Mouse (Mus musculus) CH12.LX (cell line): Measurements from ENCODE around the gene Map2k1. TPM values are rescaled to one million over a fixed set of nuclear protein-coding genes. Genes with fewer than 3 reads are reported as not detected.

Source experiments
- DNase-seq: peaks from one replicate; pipeline ENCODE4 v3.0.0-alpha.2; 2013; ENCODE audit errors: extremely low read depth
- H3K27ac ChIP-seq: 2 replicates; pipeline ENCODE4 v1.5.1; 2012; ENCODE audit warnings: low read depth, mild to moderate bottlenecking, control low read depth, moderate library complexity; ENCODE audit not compliant: insufficient read depth
- H3K27me3 ChIP-seq: replicated peaks from 2 replicates; pipeline ENCODE3; 2012; ENCODE audit warnings: inconsistent platforms
- H3K36me3 ChIP-seq, 2 experiments: replicated peaks in 1 of 2; 2 replicates each; pipeline versions ENCODE3 to v1.6.1; 2012; ENCODE audit warnings: inconsistent platforms in 1 of 2, low read length in 1 of 2, mild to moderate bottlenecking in 1 of 2, mixed read lengths in 1 of 2, moderate library complexity in 1 of 2; ENCODE audit not compliant: control insufficient read depth in 1 of 2, insufficient read depth in 1 of 2
- H3K4me1 ChIP-seq, 2 experiments: 2 replicates each; pipeline ENCODE4 v1.6.1; 2012; ENCODE audit warnings: inconsistent platforms in 1 of 2, moderate library complexity in 1 of 2; ENCODE audit not compliant: insufficient read depth in 2 of 2, control insufficient read depth in 1 of 2
- H3K4me2 ChIP-seq: 2 replicates; pipeline ENCODE4 v1.6.1; 2012; ENCODE audit warnings: low read depth, mild to moderate bottlenecking, control low read depth; ENCODE audit not compliant: poor library complexity, insufficient read depth, severe bottlenecking
- H3K4me3 ChIP-seq, 3 experiments: fragments of 150-350 bp in 1 of 3; sonication (generic) in 1 of 3; replicated peaks in 1 of 3; 2 replicates each; pipeline versions ENCODE3 to v1.5.1; 2011 to 2012; ENCODE audit warnings: low read depth in 2 of 3, low read length in 2 of 3, mild to moderate bottlenecking in 2 of 3, moderate library complexity in 2 of 3, control low read depth in 1 of 3, improper control_type of control experiment in 1 of 3, inconsistent platforms in 1 of 3, mixed read lengths in 1 of 3; ENCODE audit not compliant: poor library complexity in 1 of 3
- H3K79me2 ChIP-seq: replicated peaks from 2 replicates; pipeline ENCODE4 v1.6.1; 2012; ENCODE audit warnings: mild to moderate bottlenecking, moderate library complexity; ENCODE audit not compliant: control insufficient read depth, poor library complexity, insufficient read depth, severe bottlenecking; ENCODE audit errors: extremely low read depth
- H3K9ac ChIP-seq: 2 replicates; pipeline ENCODE4 v1.6.1; 2012; ENCODE audit warnings: low read depth, mild to moderate bottlenecking, control low read depth, moderate library complexity; ENCODE audit not compliant: insufficient read depth
- H3K9me3 ChIP-seq: replicated peaks from 2 replicates; pipeline ENCODE3; 2012; ENCODE audit warnings: low read length, inconsistent platforms, mixed read lengths
- BHLHE40 ChIP-seq: IDR thresholded peaks from 2 replicates; pipeline ENCODE4 v1.6.1; 2011; ENCODE audit warnings: mild to moderate bottlenecking, low read depth, low read length, improper control_type of control experiment
- CHD1 ChIP-seq: IDR thresholded peaks from 2 replicates; pipeline ENCODE4 v1.6.1; 2012; ENCODE audit warnings: low read depth, low read length, improper control_type of control experiment, inconsistent platforms
- CHD2 ChIP-seq: IDR thresholded peaks from 2 replicates; pipeline ENCODE4 v1.6.1; 2011; ENCODE audit warnings: low read length, improper control_type of control experiment
- CTCF ChIP-seq, 2 experiments: IDR thresholded peaks in 1 of 2; conservative IDR thresholded peaks in 1 of 2; 2 replicates each; pipeline ENCODE4 v1.5.1; 2011 to 2012; ENCODE audit warnings: low read depth in 2 of 2, low read length in 2 of 2, improper control_type of control experiment in 1 of 2, inconsistent platforms in 1 of 2, mild to moderate bottlenecking in 1 of 2, moderate library complexity in 1 of 2
- E2F4 ChIP-seq: IDR thresholded peaks from 2 replicates; pipeline ENCODE4 v1.6.1; 2011; ENCODE audit warnings: low read depth, low read length, improper control_type of control experiment; ENCODE audit not compliant: insufficient replicate concordance
- ELF1 ChIP-seq: IDR thresholded peaks from 2 replicates; pipeline ENCODE4 v1.6.1; 2014; ENCODE audit warnings: low read depth, mild to moderate bottlenecking, inconsistent platforms, low read length, improper control_type of control experiment
- EP300 ChIP-seq: IDR thresholded peaks from 2 replicates; pipeline ENCODE4 v1.6.1; 2011; ENCODE audit warnings: low read length, improper control_type of control experiment
- ETS1 ChIP-seq: conservative IDR thresholded peaks from 2 replicates; pipeline ENCODE4 v1.6.1; 2012; ENCODE audit warnings: low read depth, mild to moderate bottlenecking, inconsistent platforms, low read length, improper control_type of control experiment, moderate library complexity
- GABPA ChIP-seq: IDR thresholded peaks from 2 replicates; pipeline ENCODE4 v1.6.1; 2012; ENCODE audit warnings: low read depth, low read length, improper control_type of control experiment, inconsistent platforms; ENCODE audit not compliant: insufficient replicate concordance
- HCFC1 ChIP-seq: IDR thresholded peaks from 2 replicates; pipeline ENCODE4 v1.6.1; 2012; ENCODE audit warnings: low read depth, mild to moderate bottlenecking, inconsistent platforms, low read length, improper control_type of control experiment
- IRF4 ChIP-seq: IDR thresholded peaks from 2 replicates; pipeline ENCODE4 v1.6.1; 2014; ENCODE audit warnings: low read depth, mild to moderate bottlenecking, inconsistent platforms, low read length, improper control_type of control experiment
- JUN ChIP-seq: IDR thresholded peaks from 2 replicates; pipeline ENCODE4 v1.6.1; 2011; ENCODE audit warnings: low read depth, mild to moderate bottlenecking, low read length, improper control_type of control experiment, moderate library complexity; ENCODE audit not compliant: insufficient read depth
- JUND ChIP-seq: conservative IDR thresholded peaks from 2 replicates; pipeline ENCODE4 v1.6.1; 2011; ENCODE audit warnings: low read depth, low read length, improper control_type of control experiment
- KAT2A ChIP-seq: IDR thresholded peaks from 2 replicates; pipeline ENCODE4 v1.6.1; 2012; ENCODE audit warnings: low read length, improper control_type of control experiment, inconsistent platforms; ENCODE audit not compliant: insufficient replicate concordance
- MAFK ChIP-seq: IDR thresholded peaks from 2 replicates; pipeline ENCODE4 v1.6.1; 2011; ENCODE audit warnings: low read length, improper control_type of control experiment; ENCODE audit not compliant: insufficient replicate concordance
- MAX ChIP-seq: IDR thresholded peaks from 2 replicates; pipeline ENCODE4 v1.6.1; 2011; ENCODE audit warnings: low read length, improper control_type of control experiment
- MAZ ChIP-seq: IDR thresholded peaks from 2 replicates; pipeline ENCODE4 v1.6.1; 2012; ENCODE audit warnings: low read depth, mild to moderate bottlenecking, inconsistent platforms, low read length, improper control_type of control experiment, moderate library complexity
- MEF2A ChIP-seq: IDR thresholded peaks from 2 replicates; pipeline ENCODE4 v1.6.1; 2014; ENCODE audit warnings: low read depth, mild to moderate bottlenecking, inconsistent platforms, low read length, improper control_type of control experiment, borderline replicate concordance
- MXI1 ChIP-seq: IDR thresholded peaks from 2 replicates; pipeline ENCODE4 v1.6.1; 2011; ENCODE audit warnings: mild to moderate bottlenecking, low read depth, low read length, improper control_type of control experiment
- MYC ChIP-seq: IDR thresholded peaks from 2 replicates; pipeline ENCODE4 v1.6.1; 2011; ENCODE audit warnings: low read depth, mild to moderate bottlenecking, improper control_type of control experiment, low read length
- NELFE ChIP-seq: IDR thresholded peaks from 2 replicates; pipeline ENCODE4 v1.6.1; 2011; ENCODE audit warnings: low read depth, low read length, improper control_type of control experiment
- NRF1 ChIP-seq: IDR thresholded peaks from 2 replicates; pipeline ENCODE4 v1.6.1; 2014; ENCODE audit warnings: low read depth, mild to moderate bottlenecking, inconsistent platforms, low read length, improper control_type of control experiment, moderate library complexity
- PAX5 ChIP-seq: IDR thresholded peaks from 2 replicates; pipeline ENCODE4 v1.6.1; 2012; ENCODE audit warnings: low read length, inconsistent platforms, mixed read lengths
- POLR2A ChIP-seq: IDR thresholded peaks from 2 replicates; pipeline ENCODE4 v1.6.1; 2011; ENCODE audit warnings: low read depth, mild to moderate bottlenecking, improper control_type of control experiment, low read length
- POLR2AphosphoS2 ChIP-seq: IDR thresholded peaks from 2 replicates; pipeline ENCODE4 v1.6.1; 2011; ENCODE audit warnings: low read depth, low read length, improper control_type of control experiment
- RAD21 ChIP-seq: IDR thresholded peaks from 2 replicates; pipeline ENCODE4 v1.6.1; 2011; ENCODE audit warnings: low read depth, mild to moderate bottlenecking, low read length, improper control_type of control experiment, moderate library complexity
- RCOR1 ChIP-seq: conservative IDR thresholded peaks from 2 replicates; pipeline ENCODE4 v1.6.1; 2012; ENCODE audit warnings: low read depth, mild to moderate bottlenecking, inconsistent platforms, low read length, improper control_type of control experiment
- SIN3A ChIP-seq: IDR thresholded peaks from 2 replicates; pipeline ENCODE4 v1.6.1; 2012; ENCODE audit warnings: low read length, improper control_type of control experiment, inconsistent platforms
- SMC3 ChIP-seq: IDR thresholded peaks from 2 replicates; pipeline ENCODE4 v1.6.1; 2011; ENCODE audit warnings: low read depth, low read length, improper control_type of control experiment
- TBP ChIP-seq: conservative IDR thresholded peaks from 2 replicates; pipeline ENCODE4 v1.6.1; 2011; ENCODE audit warnings: low read depth, low read length, improper control_type of control experiment
- TCF12 ChIP-seq: IDR thresholded peaks from 2 replicates; pipeline ENCODE4 v1.6.1; 2014; ENCODE audit warnings: low read depth, mild to moderate bottlenecking, inconsistent platforms, low read length, improper control_type of control experiment
- UBTF ChIP-seq: IDR thresholded peaks from 2 replicates; pipeline ENCODE4 v1.6.1; 2012; ENCODE audit warnings: low read depth, mild to moderate bottlenecking, inconsistent platforms, low read length, improper control_type of control experiment, moderate library complexity
- USF1 ChIP-seq: IDR thresholded peaks from 2 replicates; pipeline ENCODE4 v1.6.1; 2014; ENCODE audit warnings: low read depth, mild to moderate bottlenecking, inconsistent platforms, low read length, improper control_type of control experiment
- USF2 ChIP-seq: conservative IDR thresholded peaks from 2 replicates; pipeline ENCODE4 v1.6.1; 2011; ENCODE audit warnings: low read depth, low read length, improper control_type of control experiment
- ZC3H11A ChIP-seq: IDR thresholded peaks from 2 replicates; pipeline ENCODE4 v1.6.1; 2012; ENCODE audit warnings: low read depth, mild to moderate bottlenecking, inconsistent platforms, low read length, improper control_type of control experiment
- ZKSCAN1 ChIP-seq: IDR thresholded peaks from 2 replicates; pipeline ENCODE4 v1.6.1; 2012; ENCODE audit warnings: low read depth, inconsistent platforms, low read length, improper control_type of control experiment, borderline replicate concordance
- ZMIZ1 ChIP-seq: IDR thresholded peaks from 2 replicates; pipeline ENCODE4 v1.6.1; 2012; ENCODE audit warnings: low read depth, mild to moderate bottlenecking, inconsistent platforms, low read length, improper control_type of control experiment
- ZNF384 ChIP-seq: IDR thresholded peaks from 2 replicates; pipeline ENCODE4 v1.6.1; 2012; ENCODE audit warnings: low read depth, low read length, improper control_type of control experiment, inconsistent platforms
- dilution Hi-C: fragments of 300-500 bp; cut with MboI; formaldehyde crosslinking; loops from 2 replicates; pipeline ENCODE4 v1.14.3; 2020; ENCODE audit warnings: low sequenced_read_pairs; ENCODE audit not compliant: extremely low pct_unique_long_range_greater_than_20kb, extremely low pct_ligation_motif_present
- in situ Hi-C: fragments of 300-500 bp; cut with MboI; formaldehyde crosslinking; loops from 3 replicates; pipeline ENCODE4 v1.14.3; 2019; ENCODE audit warnings: low sequenced_read_pairs, low pct_ligation_motif_present, low pct_unique_long_range_greater_than_20kb, mixed read lengths
- polyA plus RNA-seq: library from polyadenylated mRNA; unstranded; fragments of >175 nt; gene quantifications from 2 replicates; pipeline ENCODE4 v1.2.1, GENCODE M21; 2012; ENCODE audit warnings: low read depth; ENCODE audit not compliant: insufficient read length
- total RNA-seq, 2 experiments: library from RNA; depleted of rRNA; stranded (reverse); fragments of 300-350 nt in 1 of 2; fragments of >200 nt in 1 of 2; gene quantifications; 2 replicates each; pipeline ENCODE4 v1.2.3; 2012 to 2014

Gene Map2k1
- total and polyA plus RNA-seq, 3 experiments: 56.3 to 122 (median 74.0) TPM

- Histone ChIP-seq H3K4me2 (peak overlapping the region; percentile 96), H3K36me3 (peaks cover 37 to 47% of the 10 kb centered on the region in 2 experiments), H3K27ac (no peak overlapping the region), H3K9me3 (no peaks in the 10 kb centered on the region), H3K27me3 (no peaks in the 10 kb centered on the region), H3K4me3 (peak overlapping the region; percentile 84 to 96 (median 91)), H3K9ac (peak overlapping the region; percentile 93)
- dilution Hi-C loops: no loop called here
- TF ChIP-seq ZC3H11A (no peak), MAZ (no peak), TBP (no peak), CHD1 (peak; percentile 46; the same call in 1 of the 2 replicates), POLR2A (no peak; the same call in 1 of the 2 replicates), CTCF (conservative IDR thresholded peaks at IDR 0.05 in 1 of 2, IDR thresholded peaks at IDR 0.05 in 1 of 2; ENCODE audit: low read depth in 2 of 2, low read length in 2 of 2) (no peak), PAX5 (no peak), POLR2AphosphoS2 (no peak; the same call in 1 of the 2 replicates), MYC (0 out of 2 replicates have a peak, but pooled peaks have one; percentile 15), RAD21 (no peak), IRF4 (no peak), UBTF (no peak), USF2 (no peak), KAT2A (0 out of 2 replicates have a peak, but pooled peaks have one; percentile 29), JUN (no peak), ETS1 (no peak), MAX (no peak), EP300 (peak; percentile 18; the same call in 1 of the 2 replicates), ZNF384 (no peak), MEF2A (no peak), ZMIZ1 (0 out of 2 replicates have a peak, but pooled peaks have one; percentile 23), ZKSCAN1 (no peak), CHD2 (no peak), NELFE (0 out of 2 replicates have a peak, but pooled peaks have one; percentile 22), SIN3A (peak; percentile 74; the same call in 1 of the 2 replicates), BHLHE40 (no peak), E2F4 (no peak), MAFK (no peak), USF1 (no peak), TCF12 (no peak), HCFC1 (peak; percentile 13; the same call in 1 of the 2 replicates), RCOR1 (no peak), ELF1 (no peak), NRF1 (no peak), JUND (no peak), GABPA (no peak), MXI1 (no peak; the same call in 1 of the 2 replicates), SMC3 (no peak)
- TF ChIP-seq, all 38 proteins: peak for 8
- no peak for DNase-seq
- in situ Hi-C loops: no loop called here
- Histone ChIP-seq H3K79me2 (peaks cover 70% of the 10 kb centered on the region), H3K4me1 (peaks cover 0 to 40% of the 10 kb centered on the region in 2 experiments; a peak in 2 of 4 replicates)
Measured at GRCm38 (mm10) chr9:64174341-64174740, 79.1 kb downstream of the Map2k1 start.
